Mouse (Mus musculus): ENCODE results near the gene Mtmr11.
A peak's percentile ranks its signal among the peaks of the same experiment; 100 is the strongest.
"Not testable (repeated sequence)": the region's sequence is repeated elsewhere in the genome, so short reads cannot be mapped to it uniquely, and the experiment has no call there.

Mtmr11 gene

DNA sequence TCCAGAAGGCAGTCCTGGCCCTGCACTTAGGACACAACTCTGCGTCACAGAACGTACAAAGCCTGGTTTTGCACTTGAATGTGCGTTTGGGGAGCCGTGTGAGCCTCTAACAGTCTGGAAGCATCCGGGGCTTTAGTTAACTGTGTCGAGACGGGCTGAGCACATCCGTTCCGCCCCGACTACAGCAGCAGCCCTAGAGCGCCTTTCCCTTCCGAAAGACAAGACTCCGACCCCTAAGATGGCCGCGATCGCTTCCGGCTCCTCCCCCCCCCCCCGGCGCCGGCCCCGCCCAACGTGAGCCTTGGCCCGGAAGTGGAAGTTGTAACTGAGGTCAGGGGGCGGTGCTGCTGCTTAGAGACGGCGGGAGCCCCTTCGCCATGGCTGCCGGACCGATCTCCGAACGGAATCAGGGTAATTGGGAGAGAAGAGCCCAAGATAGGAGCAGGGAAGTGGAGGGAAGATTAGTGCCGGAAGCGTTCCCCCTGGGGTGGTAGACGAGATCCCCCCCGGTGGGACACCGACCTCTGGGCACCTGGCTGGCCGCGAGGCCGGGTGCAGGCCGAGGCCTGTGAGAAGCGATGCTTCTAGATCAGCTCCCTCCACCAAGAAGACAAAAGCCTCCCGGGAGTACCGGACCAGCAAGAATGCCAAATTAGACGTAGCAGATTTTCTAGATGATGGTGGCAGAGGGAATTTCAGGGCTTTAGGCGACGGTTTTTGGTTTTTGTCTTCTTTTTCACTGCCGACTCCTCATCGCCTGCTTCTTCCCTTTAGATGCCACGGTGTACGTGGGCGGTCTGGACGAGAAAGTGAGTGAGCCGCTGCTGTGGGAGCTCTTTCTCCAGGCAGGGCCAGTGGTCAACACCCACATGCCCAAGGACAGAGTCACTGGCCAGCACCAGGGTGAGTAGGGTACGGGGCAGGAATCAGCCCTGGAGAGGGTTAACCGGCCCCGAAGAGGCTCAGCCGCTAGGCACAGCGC is 10.7 kb downstream of the Mtmr11 start, which contains the start of gene Sf3b4:
Gene Sf3b4, plus strand, starts transcription at position 136 of the 982 bp plus-strand sequence.
- peak; percentile 93 for DNase-seq (ENCODE audit: low spot score)

DNA sequence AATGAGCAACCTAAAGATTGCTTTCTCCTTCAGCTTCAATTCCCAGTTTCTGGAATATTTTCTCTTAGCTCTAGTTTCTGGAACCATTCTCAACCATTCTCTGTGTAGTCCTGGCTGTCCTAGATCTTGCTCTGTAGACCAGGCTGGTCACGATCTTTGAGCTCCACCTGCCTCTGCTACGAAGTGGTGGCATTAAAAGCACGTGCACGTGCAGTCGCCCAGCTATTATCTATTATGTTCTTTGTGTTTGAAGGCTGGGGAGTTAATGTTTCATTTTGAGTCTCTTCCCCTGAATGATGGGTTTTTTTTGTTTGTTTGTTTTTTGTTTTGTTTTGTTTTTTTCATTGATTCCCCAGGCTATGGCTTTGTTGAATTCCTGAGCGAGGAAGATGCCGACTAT is 11.4 kb downstream of the Mtmr11 start:
- peak; percentile 32 for DNase-seq (ENCODE audit: low spot score)

DNA sequence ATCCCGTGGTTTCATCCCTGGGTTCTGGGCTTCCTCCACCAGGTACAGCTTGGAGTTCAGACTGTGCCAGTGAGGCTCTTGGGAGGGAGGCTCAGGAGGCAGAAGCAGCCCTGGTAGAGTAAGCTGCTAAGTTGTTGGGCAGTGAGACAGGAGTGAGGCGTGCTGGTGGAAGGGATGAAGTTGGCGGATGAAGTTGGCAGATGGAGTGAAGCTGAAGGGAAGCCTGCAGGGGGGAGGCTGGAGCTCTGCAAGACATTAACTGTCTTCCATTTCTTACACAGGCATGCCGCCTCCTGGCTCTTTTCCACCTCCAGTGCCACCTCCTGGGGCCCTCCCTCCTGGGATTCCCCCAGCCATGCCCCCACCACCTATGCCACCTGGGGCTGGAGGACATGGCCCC is 12.2 kb downstream of the Mtmr11 start:
- DNase-seq (ENCODE audit: low spot score), result peak; percentile 58

DNA sequence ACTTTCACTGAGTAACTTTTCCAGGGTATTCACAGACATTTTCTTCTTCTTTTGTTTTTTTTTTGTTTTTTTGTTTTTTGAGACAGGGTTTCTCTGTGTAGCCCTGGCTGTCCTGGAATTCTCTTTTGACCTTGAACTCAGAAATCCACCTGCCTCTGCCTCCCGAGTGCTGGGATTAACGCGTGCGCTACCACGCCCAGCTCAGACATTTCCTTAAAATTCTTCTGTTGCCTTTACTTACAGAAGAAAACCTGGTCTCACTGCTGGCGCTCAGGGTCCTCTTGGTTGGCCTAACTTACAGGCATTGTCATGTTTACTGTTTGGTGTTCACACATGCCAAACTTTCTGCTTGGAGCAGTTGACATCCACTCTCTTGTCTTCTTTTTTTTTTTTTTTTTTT is 13.4 kb downstream of the Mtmr11 start:
- no peak for DNase-seq (ENCODE audit: low spot score)

DNA sequence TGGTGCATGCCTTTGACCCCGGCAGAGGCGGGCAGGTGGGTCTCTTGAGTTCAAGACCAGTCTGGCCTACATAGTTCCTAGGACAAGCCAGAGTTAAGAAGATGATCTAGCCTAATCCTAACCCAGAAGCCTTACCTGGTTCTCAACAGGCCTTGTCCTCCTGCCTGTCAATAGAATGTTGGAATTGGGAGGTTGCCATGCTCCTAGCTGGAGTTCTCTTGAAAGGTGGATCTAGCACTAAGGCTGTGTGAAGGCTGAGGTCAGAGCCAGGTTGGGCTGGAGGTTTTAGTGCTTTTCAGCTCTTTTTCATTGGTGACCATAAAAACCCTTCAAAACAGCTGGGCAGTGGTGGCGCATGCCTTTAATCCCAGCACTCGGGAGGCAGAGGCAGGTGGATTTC is 16.6 kb downstream of the Mtmr11 start:
- DNase-seq (ENCODE audit: low spot score), result no peak

DNA sequence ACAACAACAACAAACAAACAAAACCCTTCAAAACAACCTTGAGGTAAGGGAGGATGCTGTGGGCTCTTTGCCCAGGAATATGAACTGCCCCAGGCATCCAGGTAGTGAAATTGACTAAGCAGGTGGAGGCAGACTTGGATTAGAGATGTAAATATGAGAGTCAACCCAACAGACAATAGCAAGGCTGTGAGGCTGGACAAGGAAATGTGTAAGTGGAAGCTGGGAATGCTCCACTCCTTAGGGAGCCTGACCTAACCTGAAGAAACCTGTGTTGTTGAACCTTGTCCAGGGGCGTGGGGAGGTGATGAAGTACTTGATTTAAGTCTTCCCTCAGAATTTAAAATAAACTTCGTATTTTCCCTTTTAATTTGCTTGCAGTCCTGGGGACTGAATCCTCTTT is 17.1 kb downstream of the Mtmr11 start:
- no peak for DNase-seq (ENCODE audit: low spot score)

DNA sequence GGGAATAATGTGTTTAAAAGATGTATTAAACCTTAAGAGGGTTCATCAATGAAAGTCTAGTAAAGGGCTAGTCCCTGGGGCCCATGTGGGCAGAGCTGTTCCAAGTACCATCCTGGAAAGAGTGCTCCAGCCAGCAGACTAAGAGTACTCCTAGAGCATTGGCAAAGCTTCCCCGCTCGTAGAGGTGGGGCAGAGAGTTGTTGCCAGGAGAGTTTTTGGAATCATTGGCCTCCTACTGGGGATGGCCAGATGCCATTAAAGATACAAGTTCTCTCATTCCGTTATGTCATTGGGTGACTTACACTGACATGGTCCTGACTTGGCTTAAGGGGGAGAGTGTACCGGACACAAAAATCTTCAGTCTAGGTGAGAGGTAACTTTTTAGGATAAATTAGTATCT is 17.7 kb downstream of the Mtmr11 start:
- DNase-seq (ENCODE audit: low spot score), result peak; percentile 58

DNA sequence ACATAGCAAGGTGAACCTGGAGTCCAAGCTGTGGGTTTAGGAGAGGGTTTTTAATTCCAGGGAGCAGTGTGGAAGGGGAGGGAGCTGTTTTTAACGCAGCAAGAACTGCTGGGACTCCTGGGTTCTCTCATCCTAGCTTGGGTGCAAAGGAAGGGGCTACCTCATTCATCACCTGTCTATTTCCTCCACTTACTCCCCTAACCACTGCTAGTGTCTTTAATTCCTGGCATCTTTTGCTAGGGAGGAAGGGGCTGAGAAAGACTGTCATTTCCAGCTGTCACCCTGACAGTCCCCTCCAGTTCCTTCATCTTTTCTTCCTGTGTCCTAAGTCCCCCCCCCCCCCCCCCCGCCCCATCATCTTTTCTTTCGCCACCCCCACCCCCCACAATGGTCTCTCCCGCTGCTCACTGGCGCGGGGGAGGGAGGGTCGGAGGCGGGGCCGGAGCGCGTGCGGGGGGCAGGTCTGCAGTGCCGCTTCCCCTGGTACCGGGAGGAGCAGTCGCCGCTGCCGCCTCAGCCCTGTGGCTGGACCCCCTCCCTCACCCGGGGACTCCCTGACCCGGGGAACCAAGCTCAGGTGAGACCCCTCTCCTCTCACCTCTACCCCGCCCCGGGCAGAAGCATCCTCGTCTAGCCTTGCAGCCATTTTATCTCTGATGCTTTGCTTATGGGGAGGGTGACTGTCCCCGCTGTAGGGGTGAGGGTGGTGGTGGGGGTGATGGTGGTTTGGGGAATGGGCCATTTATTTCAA is 19.1 kb downstream of the Mtmr11 start, which contains the start of gene Sv2a:
Gene Sv2a, plus strand, starts transcription at position 425 of the 751 bp plus-strand sequence.
- peak; percentile 46 for DNase-seq (ENCODE audit: low spot score)

DNA sequence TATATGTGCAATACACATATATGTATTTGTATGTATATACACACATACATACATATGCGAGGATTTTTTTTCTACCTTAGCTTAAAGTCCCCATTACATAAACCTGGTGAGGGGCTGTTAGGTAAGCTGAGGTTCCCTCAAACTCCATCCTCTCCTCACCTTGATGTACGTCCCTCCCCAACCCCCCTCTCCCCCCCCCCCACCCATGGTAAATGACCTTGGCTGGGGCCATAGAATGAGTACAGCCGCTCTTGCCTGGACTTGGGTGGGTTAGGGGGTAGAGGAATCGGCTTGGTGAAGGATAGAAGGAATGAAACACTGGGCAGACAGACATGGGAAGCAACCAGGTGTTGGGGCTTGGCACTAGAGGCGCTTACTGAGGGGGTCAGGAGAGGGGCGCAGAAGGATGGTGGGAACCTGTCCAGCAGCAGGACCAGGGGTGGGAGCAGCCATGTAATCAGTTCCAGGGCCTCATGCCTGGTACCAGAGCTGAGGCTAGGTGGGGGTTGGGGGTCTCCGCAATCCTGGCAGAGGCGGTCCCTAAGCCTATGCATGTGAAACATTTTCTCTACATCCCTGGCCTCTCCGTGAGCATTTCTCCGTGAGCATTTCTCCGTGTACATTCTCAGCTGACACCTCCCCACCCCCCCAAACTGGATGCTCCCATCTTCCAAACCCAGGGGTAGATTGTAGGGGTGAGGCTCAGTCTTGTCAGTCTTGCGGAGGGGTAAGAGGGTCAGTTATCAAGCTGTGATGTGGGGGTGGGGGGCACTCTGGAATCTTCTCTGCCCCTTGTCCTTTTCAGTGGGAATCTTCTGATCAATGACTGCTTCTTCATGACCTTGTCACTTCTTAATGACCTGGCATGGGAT is 19.9 kb downstream of the Mtmr11 start:
- no peak for DNase-seq (ENCODE audit: low spot score)

DNA sequence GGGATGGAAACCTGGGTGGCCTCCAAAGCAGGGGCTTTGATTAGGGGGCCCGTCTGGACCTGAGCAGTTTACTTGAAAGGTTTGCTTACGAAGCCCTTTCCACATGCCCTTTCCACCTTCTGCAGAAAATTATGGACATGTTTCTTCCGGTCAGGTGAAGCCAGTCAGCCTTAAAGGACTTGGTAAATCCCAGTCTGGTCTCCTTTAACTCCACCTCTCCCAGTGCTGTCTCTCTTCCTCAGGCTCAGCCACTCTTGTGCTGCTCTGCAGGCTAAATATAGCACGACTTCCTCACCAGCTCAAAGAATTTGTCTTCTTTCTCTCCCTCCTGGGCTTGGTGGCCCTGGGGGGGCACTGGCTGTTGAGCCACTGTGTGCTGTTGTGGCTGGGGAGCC is 20.6 kb downstream of the Mtmr11 start:
- DNase-seq (ENCODE audit: low spot score), result no peak

DNA sequence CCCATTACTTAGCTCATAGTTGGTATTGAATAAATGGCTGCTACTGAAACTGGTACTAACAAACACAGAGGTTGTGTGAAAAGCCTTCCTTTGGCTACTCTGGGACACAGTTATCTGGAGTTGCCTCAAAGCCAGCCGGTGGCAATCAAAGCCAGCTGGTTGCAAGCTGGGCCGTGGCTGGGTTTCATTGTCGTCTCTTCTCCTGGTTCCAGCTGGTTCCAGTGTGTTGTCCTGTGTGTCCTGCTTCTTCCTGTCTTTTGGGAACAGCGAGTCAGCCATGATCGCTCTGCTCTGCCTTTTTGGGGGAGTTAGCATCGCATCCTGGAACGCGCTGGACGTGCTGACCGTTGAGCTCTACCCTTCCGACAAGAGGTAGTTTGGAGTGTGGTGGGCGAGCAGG is 31.2 kb downstream of the Mtmr11 start:
- no peak for DNase-seq (ENCODE audit: low spot score)

DNA sequence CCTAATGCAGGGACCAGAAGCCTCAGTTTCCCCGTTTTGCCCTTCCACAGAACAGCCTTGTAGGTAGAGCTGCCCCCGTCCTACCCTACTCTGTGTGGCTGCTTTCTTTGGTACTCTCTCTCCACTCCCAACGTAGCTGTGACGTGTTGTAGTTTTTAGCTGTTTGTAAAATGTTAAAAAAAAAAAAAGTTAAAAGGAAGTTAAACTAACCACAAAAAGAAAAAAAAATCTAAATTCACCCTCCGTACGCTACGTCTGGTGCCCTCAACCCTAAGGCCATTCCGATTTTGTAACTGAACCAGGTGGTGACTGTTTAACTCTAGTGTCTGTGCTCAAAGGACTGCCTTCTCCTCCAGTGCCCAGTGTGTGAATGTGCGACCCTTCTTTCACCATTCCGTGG is 33.2 kb downstream of the Mtmr11 start:
- no peak for DNase-seq (ENCODE audit: low spot score)

DNA sequence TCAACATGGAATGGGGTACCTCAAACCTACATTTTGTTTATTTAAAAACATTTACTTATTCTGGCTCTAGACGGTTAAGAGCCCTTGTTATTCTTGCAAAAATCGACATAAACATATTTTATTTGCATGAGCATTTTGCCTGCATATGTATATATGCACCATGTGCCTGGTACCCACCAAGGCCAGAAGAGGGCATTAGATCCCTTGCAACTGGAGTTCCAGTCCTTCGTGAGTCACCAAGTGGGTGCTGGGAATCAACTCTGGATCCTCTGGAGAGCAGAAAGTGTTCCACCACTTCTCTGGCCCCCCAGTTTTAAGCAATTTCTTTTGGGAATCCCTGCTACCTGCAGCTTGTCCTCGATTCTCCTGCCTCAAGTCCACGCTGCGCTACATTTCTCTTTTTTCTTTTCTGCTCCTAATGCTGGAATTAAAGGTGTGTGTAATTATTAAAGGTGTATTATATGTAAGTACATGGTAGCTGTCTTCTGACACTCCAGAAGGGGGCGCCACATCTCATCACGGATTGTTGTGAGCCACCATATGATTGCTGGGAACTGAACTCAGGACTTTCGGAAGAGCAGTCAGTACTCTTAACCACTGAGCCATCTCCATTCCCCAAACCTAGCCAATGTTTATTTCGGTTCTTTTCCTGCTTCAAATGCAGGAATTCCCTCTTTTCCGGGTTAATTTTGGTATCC is 34.0 kb downstream of the Mtmr11 start:
- no peak for DNase-seq (ENCODE audit: low spot score)

DNA sequence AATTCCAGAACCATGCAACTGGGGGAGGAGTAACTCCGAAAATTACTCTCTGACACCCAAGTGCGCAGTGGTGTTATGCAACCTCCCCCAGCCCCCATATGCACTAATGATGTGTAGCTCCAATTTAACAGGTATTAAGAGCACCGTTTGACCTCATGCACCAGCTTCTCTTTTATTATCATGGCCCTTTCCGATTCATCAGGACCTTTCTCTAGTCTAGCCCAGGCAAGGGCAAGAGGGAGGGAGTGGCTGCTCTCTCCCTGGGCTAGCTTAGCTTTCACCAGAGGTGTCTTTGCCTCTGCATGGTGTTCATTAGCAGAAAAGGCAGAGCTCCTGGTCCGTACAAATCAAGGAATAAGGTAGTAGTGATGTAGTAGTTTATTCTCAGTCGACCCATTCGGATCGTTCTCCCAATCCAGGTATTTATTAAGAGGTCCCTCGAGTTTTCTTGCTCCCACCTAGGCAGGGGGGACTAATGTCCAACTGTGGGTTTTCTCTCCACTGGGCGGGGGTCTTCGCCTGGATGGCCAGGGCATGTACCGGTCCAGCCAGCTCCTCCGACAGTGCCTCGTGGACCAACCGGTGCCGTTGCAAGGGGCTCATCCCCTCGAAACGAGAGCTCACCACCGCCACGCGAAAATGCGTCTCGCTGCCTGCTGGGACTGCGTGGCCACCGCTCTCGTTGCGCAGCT is 34.8 kb downstream of the Mtmr11 start:
- no peak for DNase-seq (ENCODE audit: low spot score)

DNA sequence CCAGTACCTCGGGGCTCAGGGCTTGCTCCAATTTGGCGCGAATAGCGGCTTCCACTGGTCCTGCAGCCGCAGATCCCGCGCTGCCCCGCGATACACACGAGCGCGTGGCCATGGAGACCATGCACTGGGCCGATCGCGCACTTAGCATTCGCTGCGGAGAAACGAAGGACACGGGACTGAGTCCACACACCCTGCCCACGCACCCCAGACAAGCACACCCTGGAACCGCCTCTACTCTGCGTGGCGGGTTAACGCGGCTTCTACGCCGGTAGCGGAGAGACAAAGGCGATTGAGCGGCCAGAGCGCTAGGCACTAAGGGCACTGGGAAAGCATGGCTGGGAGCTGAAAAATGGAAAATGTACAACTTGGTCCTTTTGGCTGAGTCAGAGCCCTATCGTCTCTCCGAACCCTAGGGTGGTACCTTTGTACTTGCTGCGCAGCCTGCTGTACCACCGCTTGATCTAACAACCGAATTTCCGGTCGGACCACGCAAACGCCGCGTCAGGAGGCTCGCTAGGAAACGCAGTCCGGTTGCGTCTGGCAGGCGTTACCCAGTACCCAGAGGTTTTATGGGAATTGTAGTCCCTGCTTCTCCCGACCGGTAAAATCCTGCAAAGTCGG is 35.4 kb downstream of the Mtmr11 start:
- peak; percentile 93 for DNase-seq (ENCODE audit: low spot score)

DNA sequence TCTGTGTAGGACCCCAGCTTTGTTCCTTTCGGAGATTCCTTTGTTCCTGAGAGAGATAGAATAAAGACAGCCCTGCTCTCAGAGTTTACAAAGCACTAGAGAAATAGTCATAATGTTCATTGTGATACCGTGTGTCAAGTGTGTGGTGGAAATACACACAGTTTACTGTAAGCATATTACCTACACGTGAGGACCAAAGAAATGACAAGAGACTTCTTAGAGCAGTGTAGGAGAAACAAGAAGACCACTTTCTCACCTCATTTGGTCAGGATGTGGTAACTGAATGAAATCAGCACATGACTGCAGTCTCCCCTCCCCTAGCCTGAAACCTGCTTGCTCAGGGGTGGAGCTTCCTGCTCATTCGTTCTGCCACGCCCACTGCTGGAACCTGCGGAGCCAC is 36.4 kb downstream of the Mtmr11 start:
- peak; percentile 75 for DNase-seq (ENCODE audit: low spot score)

DNA sequence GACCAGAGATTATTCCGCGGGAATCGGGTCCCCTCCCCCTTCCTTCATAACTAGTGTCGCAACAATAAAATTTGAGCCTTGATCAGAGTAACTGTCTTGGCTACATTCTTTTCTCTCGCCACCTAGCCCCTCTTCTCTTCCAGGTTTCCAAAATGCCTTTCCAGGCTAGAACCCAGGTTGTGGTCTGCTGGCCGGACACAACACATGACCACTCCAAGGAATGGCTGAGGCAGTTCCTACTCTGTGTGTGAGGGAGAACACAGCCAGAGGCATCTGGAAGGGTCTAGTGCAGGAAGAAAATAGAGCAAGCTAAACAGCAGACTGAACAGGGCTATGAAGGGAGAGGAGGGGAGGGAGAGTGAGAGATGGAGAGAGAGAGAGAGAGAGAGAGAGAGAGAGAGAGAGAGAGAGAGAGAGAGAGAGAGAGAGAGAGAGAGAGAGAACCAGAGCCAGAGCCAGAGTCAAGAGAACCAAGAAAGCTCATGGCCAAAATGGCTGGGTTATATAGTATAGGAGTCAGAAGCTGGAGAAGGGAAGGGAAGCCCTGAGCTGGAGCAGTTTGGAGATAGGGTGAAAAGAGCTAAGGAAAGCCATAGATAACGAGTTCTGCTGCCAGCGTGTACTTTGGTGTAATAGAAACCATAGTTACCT is 36.9 kb downstream of the Mtmr11 start:
- DNase-seq (ENCODE audit: low spot score), result not testable (repeated sequence)

DNA sequence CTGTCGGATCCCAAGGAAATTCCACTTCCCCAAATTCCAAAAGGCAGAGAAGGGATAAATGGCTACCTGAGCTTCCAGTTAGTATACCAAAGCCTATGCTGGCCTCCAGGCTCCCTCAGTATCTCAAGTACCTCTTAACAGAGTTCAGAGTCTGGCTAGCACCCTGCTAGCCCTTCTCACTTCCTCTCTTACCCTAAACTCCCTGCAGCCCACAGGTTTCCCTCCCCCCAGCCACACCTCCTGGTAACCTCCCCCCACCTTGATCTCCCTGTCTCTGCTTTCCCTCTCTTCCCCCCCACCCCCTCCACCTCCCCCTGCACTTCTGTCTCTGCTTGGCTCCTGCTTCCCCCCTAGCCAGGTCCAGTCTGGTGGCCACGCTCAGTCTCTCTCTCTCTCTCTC is 37.9 kb downstream of the Mtmr11 start:
- no peak for DNase-seq (ENCODE audit: low spot score)

DNA sequence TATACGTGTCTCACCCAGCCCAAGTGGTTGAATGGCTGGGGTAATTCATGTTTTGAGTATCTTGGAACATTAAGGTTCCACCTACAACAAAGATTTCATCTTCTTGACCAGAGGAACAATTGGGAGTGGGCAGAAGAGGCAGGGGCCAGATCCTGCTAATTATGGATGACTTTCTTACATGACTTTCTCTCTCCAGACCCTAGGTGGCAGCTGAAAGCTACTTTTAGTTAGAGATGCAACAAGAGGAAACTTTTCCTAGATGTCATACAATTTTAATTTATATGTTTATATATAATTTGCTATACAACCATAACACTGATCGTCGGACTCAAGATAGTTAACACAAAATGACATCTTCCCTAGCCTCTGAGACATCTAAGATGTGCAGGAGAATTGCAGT is 46.0 kb downstream of the Mtmr11 start:
- DNase-seq (ENCODE audit: low spot score), result no peak

DNA sequence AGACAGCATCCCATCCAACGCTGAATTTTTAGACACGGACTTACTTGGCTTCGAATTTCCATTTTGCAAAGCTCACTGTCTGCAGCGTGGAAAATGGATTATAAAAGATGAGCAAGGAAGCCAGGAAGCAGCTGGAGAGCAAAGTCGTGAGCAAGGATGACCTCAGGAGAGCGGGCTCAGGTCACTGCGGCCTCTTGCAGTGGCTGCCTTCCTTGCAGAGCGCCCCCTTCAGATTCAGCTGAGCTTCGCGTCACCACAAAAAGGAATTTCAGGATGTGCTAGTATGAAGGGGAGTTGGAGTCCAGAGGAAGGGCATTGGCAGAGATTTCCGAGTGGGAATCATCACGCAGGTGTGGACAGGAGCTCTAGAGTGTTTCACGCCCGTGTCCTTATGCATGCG is 47.4 kb downstream of the Mtmr11 start:
- peak; percentile 83 for DNase-seq (ENCODE audit: low spot score)

Data from MN1 (cell line).